Mouse (Mus musculus): ENCODE measurements around the gene Nsmce1.
"Not testable (repeated sequence)": the region's sequence is repeated elsewhere in the genome, so short reads cannot be mapped to it uniquely, and the experiment has no call there.

Gene Nsmce1

GRCm38 (mm10) chr7:125434666-125435290, 56.6 kb downstream of the Nsmce1 start:
- no peak for DNase-seq (ENCODE audit: low spot score)

- DNase-seq (ENCODE audit: low spot score): no peak
Observed at GRCm38 (mm10) chr7:125433874-125434273, 57.5 kb downstream of the Nsmce1 start.

- no peak for DNase-seq (ENCODE audit: low spot score)
Observed at GRCm38 (mm10) chr7:125430170-125430842, 61.1 kb downstream of the Nsmce1 start.

- not testable (repeated sequence) for DNase-seq (ENCODE audit: low spot score)
Observed at GRCm38 (mm10) chr7:125428816-125429500, 62.4 kb downstream of the Nsmce1 start.

GRCm38 (mm10) chr7:125428381-125428780, 63.0 kb downstream of the Nsmce1 start:
- DNase-seq (ENCODE audit: low spot score): no peak

GRCm38 (mm10) chr7:125427492-125428090, 63.8 kb downstream of the Nsmce1 start:
- peak; percentile 41 for DNase-seq (ENCODE audit: low spot score)

- no peak for DNase-seq (ENCODE audit: low spot score)
Observed at GRCm38 (mm10) chr7:125423056-125423455, 68.3 kb downstream of the Nsmce1 start.

- no peak for DNase-seq (ENCODE audit: low spot score)
Observed at GRCm38 (mm10) chr7:125421911-125422310, 69.5 kb downstream of the Nsmce1 start.

GRCm38 (mm10) chr7:125420190-125420589, 71.2 kb downstream of the Nsmce1 start:
- peak; percentile 29 for DNase-seq (ENCODE audit: low spot score)

GRCm38 (mm10) chr7:125418413-125418812, 73.0 kb downstream of the Nsmce1 start:
- no peak for DNase-seq (ENCODE audit: low spot score)
